Mouse (Mus musculus) ES-E14 (cell line): ENCODE results near the gene Gm33543.

Experiments used
- CHD2 ChIP-seq: IDR thresholded peaks from 2 replicates; pipeline ENCODE4 v1.6.1; 2014; ENCODE audit warnings: mild to moderate bottlenecking, low read depth, low read length, inconsistent platforms
- HCFC1 ChIP-seq: IDR thresholded peaks from 2 replicates; pipeline ENCODE4 v1.6.1; 2012; ENCODE audit warnings: low read length, inconsistent platforms, borderline replicate concordance; ENCODE audit not compliant: insufficient read depth
- MAFK ChIP-seq: IDR thresholded peaks from 2 replicates; pipeline ENCODE4 v1.6.1; 2014; ENCODE audit warnings: mild to moderate bottlenecking, low read depth, low read length, inconsistent platforms; ENCODE audit not compliant: insufficient read depth
- ZC3H11A ChIP-seq: IDR thresholded peaks from 2 replicates; pipeline ENCODE4 v1.6.1; 2012; ENCODE audit warnings: low read depth, mild to moderate bottlenecking, inconsistent platforms, low read length, borderline replicate concordance
- ZNF384 ChIP-seq: IDR thresholded peaks from 2 replicates; pipeline ENCODE4 v1.6.1; 2012; ENCODE audit warnings: low read depth, low read length, inconsistent platforms

- no peak for TF ChIP-seq ZC3H11A
- TF ChIP-seq HCFC1: no peak
- no peak for TF ChIP-seq ZNF384
- TF ChIP-seq MAFK: no peak
- TF ChIP-seq CHD2: no peak
Measured at GRCm38 (mm10) chr10:95843878-95844277, 1.1 kb upstream of the Gm33543 start.
